Mouse (Mus musculus): ENCODE results near the gene Ephx1. TPM values are rescaled to one million over a fixed set of nuclear protein-coding genes. Genes with fewer than 3 reads are reported as not detected.
A peak's percentile ranks its signal among the peaks of the same experiment; 100 is the strongest.
"Not testable (repeated sequence)": the region's sequence is repeated elsewhere in the genome, so short reads cannot be mapped to it uniquely, and the experiment has no call there.

Ephx1 gene
- polyA plus RNA-seq, 1 experiment from 2014 or later, result 2.0 TPM

GRCm38 (mm10) chr1:181035015-181035778 is 14.5 kb upstream of the Ephx1 start:
- H3K9me3 ChIP-seq; H3K4me2 ChIP-seq (replicated peaks): not testable (repeated sequence)
- 76% methylated on average over 5 of the region's 5 CpGs for WGBS

GRCm38 (mm10) chr1:181022265-181022664 is 1.6 kb upstream of the Ephx1 start:
- Histone ChIP-seq H3K9ac (replicated peaks) (no peak overlapping the region), H3K27ac (no peak overlapping the region), H3K4me3 (replicated peaks) (no peak overlapping the region), H3K36me3 (no peaks in the 10 kb centered on the region), H3K27me3 (peaks cover 10% of the 10 kb centered on the region; the same call in 1 of the 2 replicates), H3K9me3 (no peaks in the 10 kb centered on the region), H3K4me2 (replicated peaks) (no peak overlapping the region), H3K4me1 (replicated peaks) (peaks cover 2% of the 10 kb centered on the region)
- WGBS, result 15% methylated on average over 1 of the region's 1 CpGs
- ATAC-seq, result peak; percentile 45; the same call in 1 of the 2 replicates

More at GRCm38 (mm10) chr1:181035015-181035778, 14.5 kb upstream of the Ephx1 start:
- ATAC-seq; H3K4me3 ChIP-seq (replicated peaks); H3K4me1 ChIP-seq (replicated peaks); H3K36me3 ChIP-seq; H3K9ac ChIP-seq (replicated peaks); H3K27me3 ChIP-seq; H3K27ac ChIP-seq: not testable (repeated sequence)

- ATAC-seq, result no peak
- no peaks in the 10 kb centered on the region for H3K9me3 ChIP-seq
- H3K4me1 ChIP-seq (replicated peaks), result peaks cover 10% of the 10 kb centered on the region
- H3K9ac ChIP-seq (replicated peaks), result no peak overlapping the region
- no peaks in the 10 kb centered on the region for H3K36me3 ChIP-seq
- peaks cover 10% of the 10 kb centered on the region; the same call in 1 of the 2 replicates for H3K27me3 ChIP-seq
- H3K27ac ChIP-seq, result no peak overlapping the region
- WGBS, result 65% methylated on average over 7 of the region's 7 CpGs
- H3K4me2 ChIP-seq (replicated peaks), result no peak overlapping the region
- no peak overlapping the region for H3K4me3 ChIP-seq (replicated peaks)
These were observed 773 bp upstream of the Ephx1 start for GRCm38 (mm10) chr1:181021488-181021865.

- Histone ChIP-seq H3K9me3 (no peaks in the 10 kb centered on the region), H3K9ac (replicated peaks) (no peak overlapping the region), H3K4me3 (replicated peaks) (no peak overlapping the region; the same call in 1 of the 2 replicates), H3K27me3 (peaks cover 18% of the 10 kb centered on the region; the same call in 1 of the 2 replicates), H3K4me2 (replicated peaks) (no peak overlapping the region), H3K4me1 (replicated peaks) (peaks cover 12% of the 10 kb centered on the region), H3K36me3 (no peaks in the 10 kb centered on the region), H3K27ac (no peak overlapping the region)
- ATAC-seq, result no peak
- 74% methylated on average over 13 of the region's 13 CpGs for WGBS
These were observed 2.7 kb downstream of the Ephx1 start for GRCm38 (mm10) chr1:181017890-181018420.

- Histone ChIP-seq H3K4me2 (replicated peaks) (peak overlapping the region; percentile 97), H3K4me3 (replicated peaks) (peak overlapping the region; percentile 53), H3K27ac (no peak overlapping the region), H3K36me3 (no peaks in the 10 kb centered on the region), H3K9ac (replicated peaks) (peak overlapping the region; percentile 64), H3K27me3 (peaks cover 18% of the 10 kb centered on the region; the same call in 1 of the 2 replicates), H3K4me1 (replicated peaks) (peaks cover 12% of the 10 kb centered on the region), H3K9me3 (no peaks in the 10 kb centered on the region)
- peak; percentile 84 for ATAC-seq
- under 1% methylated on average over 22 of the region's 22 CpGs for WGBS
These were observed 3.4 kb downstream of the Ephx1 start for GRCm38 (mm10) chr1:181017212-181017711.

- Histone ChIP-seq H3K4me3 (replicated peaks) (peak overlapping the region; percentile 53), H3K4me1 (replicated peaks) (peaks cover 12% of the 10 kb centered on the region), H3K27ac (no peak overlapping the region), H3K36me3 (no peaks in the 10 kb centered on the region), H3K9ac (replicated peaks) (peak overlapping the region; percentile 64), H3K9me3 (no peaks in the 10 kb centered on the region), H3K4me2 (replicated peaks) (peak overlapping the region; percentile 97), H3K27me3 (peaks cover 18% of the 10 kb centered on the region; the same call in 1 of the 2 replicates)
- ATAC-seq, result peak; percentile 73
- whole genome bisulfite sequencing, result 3% methylated on average over 21 of the region's 21 CpGs
These were observed 4.1 kb downstream of the Ephx1 start for GRCm38 (mm10) chr1:181016532-181017131.

- H3K4me3 ChIP-seq (replicated peaks), result peak overlapping the region; percentile 53; the same call in 1 of the 2 replicates
- 78% methylated on average over 4 of the region's 4 CpGs for WGBS
- no peak for ATAC-seq
- H3K27me3 ChIP-seq, result peaks cover 18% of the 10 kb centered on the region; the same call in 1 of the 2 replicates
- H3K4me2 ChIP-seq (replicated peaks), result peak overlapping the region; percentile 97
- H3K4me1 ChIP-seq (replicated peaks), result peaks cover 12% of the 10 kb centered on the region
- no peak overlapping the region for H3K9ac ChIP-seq (replicated peaks)
- H3K36me3 ChIP-seq, result no peaks in the 10 kb centered on the region
- H3K27ac ChIP-seq, result no peak overlapping the region
- H3K9me3 ChIP-seq, result no peaks in the 10 kb centered on the region
These were observed 4.7 kb downstream of the Ephx1 start for GRCm38 (mm10) chr1:181016045-181016444.

GRCm38 (mm10) chr1:181015558-181015957 is 5.1 kb downstream of the Ephx1 start:
- H3K27ac ChIP-seq, result no peak overlapping the region
- H3K9me3 ChIP-seq, result no peaks in the 10 kb centered on the region

GRCm38 (mm10) chr1:181014731-181015500 is 5.8 kb downstream of the Ephx1 start:
- Histone ChIP-seq H3K36me3 (no peaks in the 10 kb centered on the region), H3K4me2 (replicated peaks) (no peak overlapping the region), H3K27ac (no peak overlapping the region), H3K9me3 (no peaks in the 10 kb centered on the region), H3K4me3 (replicated peaks) (no peak overlapping the region), H3K9ac (replicated peaks) (no peak overlapping the region), H3K27me3 (peaks cover 18% of the 10 kb centered on the region; the same call in 1 of the 2 replicates), H3K4me1 (replicated peaks) (peaks cover 12% of the 10 kb centered on the region)
- no peak for ATAC-seq
- WGBS, result 85% methylated on average over 6 of the region's 6 CpGs

More at GRCm38 (mm10) chr1:181015558-181015957, 5.1 kb downstream of the Ephx1 start:
- peaks cover 12% of the 10 kb centered on the region for H3K4me1 ChIP-seq (replicated peaks)
- H3K9ac ChIP-seq (replicated peaks), result no peak overlapping the region
- no peak for ATAC-seq
- H3K36me3 ChIP-seq, result no peaks in the 10 kb centered on the region
- H3K4me3 ChIP-seq (replicated peaks), result no peak overlapping the region
- no peak overlapping the region for H3K4me2 ChIP-seq (replicated peaks)
- peaks cover 18% of the 10 kb centered on the region; the same call in 1 of the 2 replicates for H3K27me3 ChIP-seq

- Histone ChIP-seq H3K4me1 (replicated peaks) (peaks cover 12% of the 10 kb centered on the region), H3K4me3 (replicated peaks) (no peak overlapping the region), H3K27ac (no peak overlapping the region), H3K9me3 (no peaks in the 10 kb centered on the region), H3K4me2 (replicated peaks) (no peak overlapping the region), H3K36me3 (no peaks in the 10 kb centered on the region), H3K9ac (replicated peaks) (no peak overlapping the region), H3K27me3 (peaks cover 17% of the 10 kb centered on the region; the same call in 1 of the 2 replicates)
- no peak for ATAC-seq
- 78% methylated on average over 6 of the region's 6 CpGs for WGBS
These were observed 7.3 kb downstream of the Ephx1 start for GRCm38 (mm10) chr1:181013446-181013845.

- WGBS, result 78% methylated on average over 3 of the region's 3 CpGs
- ATAC-seq, result no peak
These were observed 8.3 kb downstream of the Ephx1 start for GRCm38 (mm10) chr1:181012416-181012815.

More at GRCm38 (mm10) chr1:181012416-181012815, 8.3 kb downstream of the Ephx1 start:
- Histone ChIP-seq H3K9ac (replicated peaks) (no peak overlapping the region), H3K4me3 (replicated peaks) (no peak overlapping the region), H3K36me3 (no peaks in the 10 kb centered on the region), H3K4me1 (replicated peaks) (peaks cover 11% of the 10 kb centered on the region), H3K4me2 (replicated peaks) (no peak overlapping the region), H3K9me3 (no peaks in the 10 kb centered on the region), H3K27me3 (peaks cover 8% of the 10 kb centered on the region; the same call in 1 of the 2 replicates), H3K27ac (no peak overlapping the region)
